Mouse (Mus musculus): ENCODE results near the gene Mucl2.
"Not testable (repeated sequence)": the region's sequence is repeated elsewhere in the genome, so short reads cannot be mapped to it uniquely, and the experiment has no call there.

Gene Mucl2

DNA sequence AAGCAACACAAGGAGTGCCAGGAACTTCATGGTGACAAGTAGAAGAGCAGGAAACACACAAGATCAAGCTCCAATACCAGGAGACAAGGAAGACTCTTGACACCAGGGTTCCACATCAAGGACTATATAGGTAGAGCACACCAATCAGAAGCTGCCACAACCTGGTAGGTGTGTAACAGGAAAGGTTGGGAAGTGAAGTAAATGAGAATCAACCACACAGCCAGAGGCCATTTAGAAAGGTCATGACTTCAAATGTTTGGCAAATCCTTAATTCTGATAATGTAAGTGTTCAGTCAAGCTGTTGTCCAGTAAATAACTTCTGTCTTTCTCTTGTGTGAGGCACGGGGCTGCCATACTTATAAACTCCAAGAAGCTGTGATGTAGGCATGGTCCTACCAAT is at the start of gene Mucl2:
Gene Mucl2 (minus strand): TSS at position 101 of the 400 bp plus-strand sequence.
- no peak for DNase-seq

DNA sequence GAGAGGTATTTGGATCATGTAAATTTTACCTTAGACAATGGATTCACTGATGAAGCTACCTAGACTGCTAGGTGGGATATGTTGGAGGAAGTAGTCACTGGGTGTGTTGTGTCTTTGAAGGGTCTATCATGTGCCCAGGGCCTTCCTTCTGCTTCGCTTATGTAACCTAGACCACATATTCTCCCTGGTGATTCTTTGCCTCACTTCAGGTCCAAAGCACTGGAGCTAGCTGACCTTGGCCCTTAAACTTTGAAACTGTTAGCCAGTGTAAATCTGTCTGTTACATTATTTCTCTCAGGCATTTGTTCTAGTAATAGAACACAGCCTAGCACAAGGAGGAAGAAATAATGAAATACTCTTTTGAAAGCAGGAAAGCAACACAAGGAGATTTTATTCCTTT is 13.9 kb upstream of the Mucl2 start:
- DNase-seq, result not testable (repeated sequence)

Data from cerebellum, adult 11 months (tissue).